Mouse (Mus musculus) layer of hippocampus, postnatal 14 days (tissue): ENCODE measurements around the gene Pus10. TPM values are rescaled to one million over a fixed set of nuclear protein-coding genes. Genes with fewer than 3 reads are reported as not detected.

Experiments used
- DNase-seq, 2 experiments: peaks; one replicate each; pipeline ENCODE4 v3.0.0; 2021 to 2022; ENCODE audit warnings: low spot score in 2 of 2, mixed read lengths in 1 of 2
- total RNA-seq, 2 experiments: library from RNA; stranded (reverse); gene quantifications; 2 replicates each; pipeline ENCODE4 v1.2.3; 2021

Pus10 gene
- total RNA-seq, 2 experiments from 2014 or later: 12.2 to 19.5 TPM

- no peak for DNase-seq
Measured at GRCm38 (mm10) chr11:23693286-23693685, 27.8 kb downstream of the Pus10 start.

- no peak for DNase-seq
Measured at GRCm38 (mm10) chr11:23695847-23696246, 30.4 kb downstream of the Pus10 start.

GRCm38 (mm10) chr11:23698526-23698925, 33.1 kb downstream of the Pus10 start:
- no peak for DNase-seq

- DNase-seq: no peak
Measured at GRCm38 (mm10) chr11:23699414-23700095, 34.1 kb downstream of the Pus10 start.

- no peak for DNase-seq
Measured at GRCm38 (mm10) chr11:23701831-23702230, 36.4 kb downstream of the Pus10 start.

- no peak for DNase-seq
Measured at GRCm38 (mm10) chr11:23704604-23705294, 39.3 kb downstream of the Pus10 start.

- peak in 1 of 2 experiments; percentile 8 for DNase-seq
Measured at GRCm38 (mm10) chr11:23712299-23712698, 46.8 kb downstream of the Pus10 start.

GRCm38 (mm10) chr11:23718856-23719255, 53.4 kb downstream of the Pus10 start:
- DNase-seq: no peak

GRCm38 (mm10) chr11:23719825-23720224, 54.4 kb downstream of the Pus10 start:
- DNase-seq: no peak

- DNase-seq: no peak
Measured at GRCm38 (mm10) chr11:23722326-23722725, 56.9 kb downstream of the Pus10 start.

- DNase-seq: no peak
Measured at GRCm38 (mm10) chr11:23725850-23726249, 60.4 kb downstream of the Pus10 start.

GRCm38 (mm10) chr11:23726441-23726840, 61.0 kb downstream of the Pus10 start:
- no peak for DNase-seq

- DNase-seq: no peak
Measured at GRCm38 (mm10) chr11:23728186-23728585, 62.7 kb downstream of the Pus10 start.

- DNase-seq: no peak
Measured at GRCm38 (mm10) chr11:23730120-23730519, 64.6 kb downstream of the Pus10 start.

- DNase-seq: no peak
Measured at GRCm38 (mm10) chr11:23732840-23733239, 67.4 kb downstream of the Pus10 start.

- DNase-seq: no peak
Measured at GRCm38 (mm10) chr11:23734749-23735286, 69.3 kb downstream of the Pus10 start.

- peak in 1 of 2 experiments; percentile 14 for DNase-seq
Measured at GRCm38 (mm10) chr11:23735820-23736470, 70.5 kb downstream of the Pus10 start.

- DNase-seq: no peak
Measured at GRCm38 (mm10) chr11:23740895-23741294, 75.4 kb downstream of the Pus10 start.

GRCm38 (mm10) chr11:23741386-23741785, 75.9 kb downstream of the Pus10 start:
- DNase-seq: no peak

GRCm38 (mm10) chr11:23744352-23744751, 78.9 kb downstream of the Pus10 start:
- DNase-seq: no peak

GRCm38 (mm10) chr11:23746102-23746501, 80.6 kb downstream of the Pus10 start:
- no peak for DNase-seq

- DNase-seq: no peak
Measured at GRCm38 (mm10) chr11:23753136-23753710, 87.7 kb downstream of the Pus10 start.
